Mouse (Mus musculus): ENCODE data around the gene Aif1l. TPM values are rescaled to one million over a fixed set of nuclear protein-coding genes. Genes with fewer than 3 reads are reported as not detected.

Aif1l gene
- polyA plus RNA-seq, 1 experiment from 2014 or later = 89.0 TPM

- no peak overlapping the region for H3K4me3 ChIP-seq
- H3K27ac ChIP-seq (replicated peaks) = no peak overlapping the region
- peaks cover 13% of the 10 kb centered on the region; the same call in 1 of the 2 replicates for H3K27me3 ChIP-seq (replicated peaks; ENCODE audit: low read depth, poor library complexity, severe bottlenecking)
- WGBS = 80% methylated on average over 8 of the region's 8 CpGs
- DNase-seq (ENCODE audit: low spot score) = no peak
- H3K9me3 ChIP-seq = no peaks in the 10 kb centered on the region
- peaks cover 53% of the 10 kb centered on the region for H3K4me1 ChIP-seq
- H3K36me3 ChIP-seq (replicated peaks) = peaks cover 71% of the 10 kb centered on the region
These were observed 3.7 kb downstream of the Aif1l start for GRCm38 (mm10) chr2:31953687-31954086.

- H3K4me3 ChIP-seq = no peak overlapping the region
- H3K9me3 ChIP-seq = no peaks in the 10 kb centered on the region
- H3K36me3 ChIP-seq (replicated peaks) = peaks cover 82% of the 10 kb centered on the region
- 93% methylated on average over 9 of the region's 9 CpGs for WGBS
- no peak for DNase-seq (ENCODE audit: low spot score)
- peaks cover 51% of the 10 kb centered on the region for H3K4me1 ChIP-seq
- 0 out of 2 replicates have a peak, but pooled peaks cover 4% of the 10 kb centered on the region for H3K27me3 ChIP-seq (replicated peaks; ENCODE audit: low read depth, poor library complexity, severe bottlenecking)
- H3K27ac ChIP-seq (replicated peaks) = no peak overlapping the region
These were observed 4.8 kb downstream of the Aif1l start for GRCm38 (mm10) chr2:31954779-31955181.

GRCm38 (mm10) chr2:31955686-31956085, 5.7 kb downstream of the Aif1l start:
- WGBS = 88% methylated on average over 5 of the region's 5 CpGs
- no peak for DNase-seq (ENCODE audit: low spot score)
- Histone ChIP-seq H3K4me1 (peaks cover 47% of the 10 kb centered on the region), H3K27me3 (replicated peaks; ENCODE audit: low read depth, poor library complexity, severe bottlenecking) (0 out of 2 replicates have a peak, but pooled peaks cover 1% of the 10 kb centered on the region), H3K9me3 (no peaks in the 10 kb centered on the region), H3K36me3 (replicated peaks) (peaks cover 91% of the 10 kb centered on the region), H3K4me3 (no peak overlapping the region), H3K27ac (replicated peaks) (no peak overlapping the region)

- DNase-seq (ENCODE audit: low spot score) = no peak
- Histone ChIP-seq H3K9me3 (no peaks in the 10 kb centered on the region), H3K27ac (replicated peaks) (no peak overlapping the region), H3K36me3 (replicated peaks) (peaks cover 98% of the 10 kb centered on the region), H3K27me3 (replicated peaks; ENCODE audit: low read depth, poor library complexity, severe bottlenecking) (no peaks in the 10 kb centered on the region), H3K4me3 (no peak overlapping the region), H3K4me1 (peaks cover 43% of the 10 kb centered on the region)
- 89% methylated on average over 10 of the region's 10 CpGs for WGBS
These were observed 7.3 kb downstream of the Aif1l start for GRCm38 (mm10) chr2:31957211-31957610.

- H3K27ac ChIP-seq (replicated peaks) = no peak overlapping the region
- no peak for DNase-seq (ENCODE audit: low spot score)
- no peak overlapping the region for H3K4me3 ChIP-seq
- no peaks in the 10 kb centered on the region for H3K27me3 ChIP-seq (replicated peaks; ENCODE audit: low read depth, poor library complexity, severe bottlenecking)
- peaks cover 99% of the 10 kb centered on the region for H3K36me3 ChIP-seq (replicated peaks)
- H3K9me3 ChIP-seq = no peaks in the 10 kb centered on the region
- 95% methylated on average over 8 of the region's 8 CpGs for WGBS
- H3K4me1 ChIP-seq = peaks cover 32% of the 10 kb centered on the region
These were observed 11.0 kb downstream of the Aif1l start for GRCm38 (mm10) chr2:31960986-31961385.

- no peaks in the 10 kb centered on the region for H3K9me3 ChIP-seq
- H3K27ac ChIP-seq (replicated peaks) = peak overlapping the region; percentile 70; the same call in 1 of the 2 replicates
- H3K36me3 ChIP-seq (replicated peaks) = peaks cover 94% of the 10 kb centered on the region
- no peak overlapping the region for H3K4me3 ChIP-seq
- DNase-seq (ENCODE audit: low spot score) = no peak
- no peaks in the 10 kb centered on the region for H3K27me3 ChIP-seq (replicated peaks; ENCODE audit: low read depth, poor library complexity, severe bottlenecking)
- peaks cover 31% of the 10 kb centered on the region for H3K4me1 ChIP-seq
- WGBS = 61% methylated on average over 4 of the region's 4 CpGs
These were observed 11.9 kb downstream of the Aif1l start for GRCm38 (mm10) chr2:31961791-31962222.

- no peaks in the 10 kb centered on the region for H3K27me3 ChIP-seq (replicated peaks; ENCODE audit: low read depth, poor library complexity, severe bottlenecking)
- H3K9me3 ChIP-seq = no peaks in the 10 kb centered on the region
- 44% methylated on average over 8 of the region's 8 CpGs for WGBS
- peak overlapping the region; percentile 70 for H3K27ac ChIP-seq (replicated peaks)
- no peak for DNase-seq (ENCODE audit: low spot score)
- peaks cover 94% of the 10 kb centered on the region for H3K36me3 ChIP-seq (replicated peaks)
- H3K4me1 ChIP-seq = peaks cover 27% of the 10 kb centered on the region
- H3K4me3 ChIP-seq = no peak overlapping the region
These were observed 12.7 kb downstream of the Aif1l start for GRCm38 (mm10) chr2:31962501-31963224.

- H3K4me3 ChIP-seq = no peak overlapping the region
- peaks cover 24% of the 10 kb centered on the region for H3K4me1 ChIP-seq
- no peaks in the 10 kb centered on the region for H3K27me3 ChIP-seq (replicated peaks; ENCODE audit: low read depth, poor library complexity, severe bottlenecking)
- WGBS = 86% methylated on average over 7 of the region's 7 CpGs
- no peaks in the 10 kb centered on the region for H3K9me3 ChIP-seq
- peaks cover 94% of the 10 kb centered on the region for H3K36me3 ChIP-seq (replicated peaks)
- no peak for DNase-seq (ENCODE audit: low spot score)
- no peak overlapping the region for H3K27ac ChIP-seq (replicated peaks)
These were observed 13.6 kb downstream of the Aif1l start for GRCm38 (mm10) chr2:31963491-31963890.

- DNase-seq (ENCODE audit: low spot score) = no peak
- Histone ChIP-seq H3K27ac (replicated peaks) (no peak overlapping the region), H3K4me1 (peaks cover 24% of the 10 kb centered on the region), H3K27me3 (replicated peaks; ENCODE audit: low read depth, poor library complexity, severe bottlenecking) (no peaks in the 10 kb centered on the region), H3K9me3 (no peaks in the 10 kb centered on the region), H3K36me3 (replicated peaks) (peaks cover 94% of the 10 kb centered on the region), H3K4me3 (no peak overlapping the region)
- WGBS = 90% methylated on average over 3 of the region's 3 CpGs
These were observed 14.3 kb downstream of the Aif1l start for GRCm38 (mm10) chr2:31964191-31964590.

- Histone ChIP-seq H3K27ac (replicated peaks) (no peak overlapping the region), H3K9me3 (no peaks in the 10 kb centered on the region), H3K4me1 (peaks cover 24% of the 10 kb centered on the region), H3K4me3 (no peak overlapping the region), H3K36me3 (replicated peaks) (peaks cover 94% of the 10 kb centered on the region), H3K27me3 (replicated peaks; ENCODE audit: low read depth, poor library complexity, severe bottlenecking) (no peaks in the 10 kb centered on the region)
- DNase-seq (ENCODE audit: low spot score) = peak; percentile 38
These were observed 15.2 kb downstream of the Aif1l start for GRCm38 (mm10) chr2:31965110-31965509.

GRCm38 (mm10) chr2:31966801-31967200, 16.9 kb downstream of the Aif1l start:
- WGBS = 80% methylated on average over 8 of the region's 8 CpGs
- H3K9me3 ChIP-seq = no peaks in the 10 kb centered on the region
- H3K4me1 ChIP-seq = peaks cover 13% of the 10 kb centered on the region
- no peak overlapping the region for H3K27ac ChIP-seq (replicated peaks)
- H3K27me3 ChIP-seq (replicated peaks; ENCODE audit: low read depth, poor library complexity, severe bottlenecking) = no peaks in the 10 kb centered on the region
- peaks cover 94% of the 10 kb centered on the region for H3K36me3 ChIP-seq (replicated peaks)
- no peak for DNase-seq (ENCODE audit: low spot score)
- no peak overlapping the region for H3K4me3 ChIP-seq

- Histone ChIP-seq H3K4me3 (no peak overlapping the region), H3K4me1 (peaks cover 16% of the 10 kb centered on the region), H3K9me3 (no peaks in the 10 kb centered on the region), H3K27ac (replicated peaks) (no peak overlapping the region), H3K27me3 (replicated peaks; ENCODE audit: low read depth, poor library complexity, severe bottlenecking) (no peaks in the 10 kb centered on the region), H3K36me3 (replicated peaks) (peaks cover 70% of the 10 kb centered on the region)
- WGBS = 92% methylated on average over 4 of the region's 4 CpGs
- DNase-seq (ENCODE audit: low spot score) = no peak
These were observed 22.6 kb downstream of the Aif1l start for GRCm38 (mm10) chr2:31972589-31972988.

- Histone ChIP-seq H3K9me3 (no peaks in the 10 kb centered on the region), H3K4me1 (peaks cover 16% of the 10 kb centered on the region), H3K27ac (replicated peaks) (peak within 1 kb of the TSS; percentile 91), H3K4me3 (peak within 1 kb of the TSS; percentile 86), H3K27me3 (replicated peaks; ENCODE audit: low read depth, poor library complexity, severe bottlenecking) (no peaks in the 10 kb centered on the region), H3K36me3 (replicated peaks) (peaks cover 70% of the 10 kb centered on the region)
- under 1% methylated on average over 60 of the region's 60 CpGs for WGBS
- DNase-seq (ENCODE audit: low spot score) = peak; percentile 100
These were observed 24.3 kb downstream of the Aif1l start, which contains the start of gene Nup214 for GRCm38 (mm10) chr2:31974141-31974808. Gene Nup214, plus strand, starts transcription at chr2:31974436.

Data from embryonic facial prominence, embryonic 10.5 days (tissue).